Mouse (Mus musculus): ENCODE data around the gene Tango6. TPM values are rescaled to one million over a fixed set of nuclear protein-coding genes. Genes with fewer than 3 reads are reported as not detected.
A peak's percentile ranks its signal among the peaks of the same experiment; 100 is the strongest.
"Not testable (repeated sequence)": the region's sequence is repeated elsewhere in the genome, so short reads cannot be mapped to it uniquely, and the experiment has no call there.

Gene Tango6
- total and polyA plus RNA-seq, 2 experiments from 2014 or later, result 4.0 to 7.1 TPM

GRCm38 (mm10) chr8:106774567-106775320, 91.9 kb downstream of the Tango6 start:
- peak; percentile 37 for DNase-seq (ENCODE audit: low spot score)

GRCm38 (mm10) chr8:106789623-106790022, 106.8 kb downstream of the Tango6 start:
- H3K4me3 ChIP-seq (ENCODE audit: low read length), result no peak overlapping the region
- no peak for DNase-seq (ENCODE audit: low spot score)
- TF ChIP-seq CTCF (IDR thresholded peaks at IDR 0.05; ENCODE audit: low read depth), result no peak
- H3K27me3 ChIP-seq (ENCODE audit: insufficient read depth, low read length), result no peaks in the 10 kb centered on the region
- no peak overlapping the region for H3K9ac ChIP-seq (replicated peaks; ENCODE audit: low read length)
- H3K36me3 ChIP-seq (ENCODE audit: insufficient read depth, low read length), result no peaks in the 10 kb centered on the region
- no peaks in the 10 kb centered on the region for H3K4me1 ChIP-seq (ENCODE audit: insufficient read depth, low read length)
- no peaks in the 10 kb centered on the region for H3K9me3 ChIP-seq (ENCODE audit: low read length)
- no peak overlapping the region for H3K27ac ChIP-seq
- no peak for ATAC-seq
- WGBS, result 58% methylated on average over 4 of the region's 4 CpGs
- H3K4me2 ChIP-seq (ENCODE audit: low read depth, low read length), result no peak overlapping the region

More at GRCm38 (mm10) chr8:106774567-106775320, 91.9 kb downstream of the Tango6 start:
- Histone ChIP-seq H3K4me3 (ENCODE audit: low read length) (no peak overlapping the region), H3K9ac (replicated peaks; ENCODE audit: low read length) (no peak overlapping the region), H3K4me1 (ENCODE audit: insufficient read depth, low read length) (no peaks in the 10 kb centered on the region), H3K4me2 (ENCODE audit: low read depth, low read length) (no peak overlapping the region), H3K9me3 (ENCODE audit: low read length) (no peaks in the 10 kb centered on the region), H3K27ac (peak overlapping the region; percentile 20; the same call in 1 of the 2 replicates), H3K36me3 (ENCODE audit: insufficient read depth, low read length) (no peaks in the 10 kb centered on the region), H3K27me3 (ENCODE audit: insufficient read depth, low read length) (no peaks in the 10 kb centered on the region)
- WGBS, result 66% methylated on average over 8 of the region's 8 CpGs
- TF ChIP-seq CTCF (IDR thresholded peaks at IDR 0.05; ENCODE audit: low read depth), result no peak
- no peak for ATAC-seq

GRCm38 (mm10) chr8:106794820-106795219, 112.0 kb downstream of the Tango6 start:
- no peaks in the 10 kb centered on the region for H3K36me3 ChIP-seq (ENCODE audit: insufficient read depth, low read length)
- no peaks in the 10 kb centered on the region for H3K27me3 ChIP-seq (ENCODE audit: insufficient read depth, low read length)
- ATAC-seq (no peak), DNase-seq (ENCODE audit: low spot score) (no peak)
- no peaks in the 10 kb centered on the region for H3K4me1 ChIP-seq (ENCODE audit: insufficient read depth, low read length)
- H3K27ac ChIP-seq, result no peak overlapping the region
- H3K4me3 ChIP-seq (ENCODE audit: low read length), result no peak overlapping the region
- 95% methylated on average over 2 of the region's 2 CpGs for WGBS
- no peak overlapping the region for H3K9ac ChIP-seq (replicated peaks; ENCODE audit: low read length)
- no peaks in the 10 kb centered on the region for H3K9me3 ChIP-seq (ENCODE audit: low read length)
- no peak overlapping the region for H3K4me2 ChIP-seq (ENCODE audit: low read depth, low read length)
- TF ChIP-seq CTCF (IDR thresholded peaks at IDR 0.05; ENCODE audit: low read depth), result no peak

- DNase-seq (ENCODE audit: low spot score), result no peak
- Histone ChIP-seq H3K4me1 (ENCODE audit: insufficient read depth, low read length) (no peaks in the 10 kb centered on the region), H3K9ac (replicated peaks; ENCODE audit: low read length) (no peak overlapping the region), H3K4me3 (ENCODE audit: low read length) (no peak overlapping the region), H3K27me3 (ENCODE audit: insufficient read depth, low read length) (no peaks in the 10 kb centered on the region), H3K36me3 (ENCODE audit: insufficient read depth, low read length) (no peaks in the 10 kb centered on the region), H3K27ac (no peak overlapping the region), H3K4me2 (ENCODE audit: low read depth, low read length) (no peak overlapping the region), H3K9me3 (ENCODE audit: low read length) (no peaks in the 10 kb centered on the region)
- ATAC-seq, result no peak
- WGBS, result 45% methylated on average over 1 of the region's 1 CpGs
- no peak for TF ChIP-seq CTCF (IDR thresholded peaks at IDR 0.05; ENCODE audit: low read depth)
Measured at GRCm38 (mm10) chr8:106799821-106800220, 117.0 kb downstream of the Tango6 start.

- Histone ChIP-seq H3K36me3 (ENCODE audit: insufficient read depth, low read length) (no peaks in the 10 kb centered on the region), H3K4me1 (ENCODE audit: insufficient read depth, low read length) (no peaks in the 10 kb centered on the region), H3K27ac (no peak overlapping the region), H3K27me3 (ENCODE audit: insufficient read depth, low read length) (no peaks in the 10 kb centered on the region), H3K9me3 (ENCODE audit: low read length) (no peaks in the 10 kb centered on the region), H3K4me2 (ENCODE audit: low read depth, low read length) (no peak overlapping the region), H3K9ac (replicated peaks; ENCODE audit: low read length) (no peak overlapping the region), H3K4me3 (ENCODE audit: low read length) (no peak overlapping the region)
- DNase-seq (ENCODE audit: low spot score) (no peak), ATAC-seq (no peak)
- TF ChIP-seq CTCF (IDR thresholded peaks at IDR 0.05; ENCODE audit: low read depth), result no peak
- WGBS, result 93% methylated on average over 11 of the region's 11 CpGs
Measured at GRCm38 (mm10) chr8:106801261-106801660, 118.4 kb downstream of the Tango6 start.

- not testable (repeated sequence) for H3K9me3 ChIP-seq (ENCODE audit: low read length); H3K36me3 ChIP-seq (ENCODE audit: insufficient read depth, low read length); H3K4me1 ChIP-seq (ENCODE audit: insufficient read depth, low read length); H3K4me3 ChIP-seq (ENCODE audit: low read length); DNase-seq (ENCODE audit: low spot score); H3K27me3 ChIP-seq (ENCODE audit: insufficient read depth, low read length); ATAC-seq; H3K27ac ChIP-seq; H3K4me2 ChIP-seq (ENCODE audit: low read depth, low read length); H3K9ac ChIP-seq (replicated peaks; ENCODE audit: low read length)
- WGBS, result 80% methylated on average over 10 of the region's 12 CpGs
Measured at GRCm38 (mm10) chr8:106802384-106803137, 119.7 kb downstream of the Tango6 start.

GRCm38 (mm10) chr8:106805859-106806258, 123.0 kb downstream of the Tango6 start:
- no peak for DNase-seq (ENCODE audit: low spot score)
- Histone ChIP-seq H3K9me3 (ENCODE audit: low read length) (no peaks in the 10 kb centered on the region), H3K9ac (replicated peaks; ENCODE audit: low read length) (no peak overlapping the region), H3K36me3 (ENCODE audit: insufficient read depth, low read length) (no peaks in the 10 kb centered on the region), H3K4me1 (ENCODE audit: insufficient read depth, low read length) (no peaks in the 10 kb centered on the region), H3K4me3 (ENCODE audit: low read length) (no peak overlapping the region), H3K4me2 (ENCODE audit: low read depth, low read length) (no peak overlapping the region), H3K27me3 (ENCODE audit: insufficient read depth, low read length) (no peaks in the 10 kb centered on the region), H3K27ac (no peak overlapping the region)
- 94% methylated on average over 3 of the region's 3 CpGs for WGBS
- TF ChIP-seq CTCF (IDR thresholded peaks at IDR 0.05; ENCODE audit: low read depth), result peak; percentile 23; the same call in 1 of the 2 replicates
- no peak for ATAC-seq

Measured in hindbrain, postnatal 0 days (tissue).